Mouse (Mus musculus) heart, embryonic 13.5 days (tissue): ENCODE results near the gene Pgm1. TPM values are rescaled to one million over a fixed set of nuclear protein-coding genes. Genes with fewer than 3 reads are reported as not detected.

Experiments used
- ATAC-seq: fragments of 200-750 bp; cut with Nextera tagmentation; 2 replicates; pipeline ENCODE4 v1.8.0; 2017; ENCODE audit warnings: moderate TSS enrichment; ENCODE audit not compliant: insufficient number of reproducible peaks, low FRiP score, low TSS enrichment; ENCODE audit errors: extremely low read depth
- H3K27ac ChIP-seq: fragments of 300-500 bp; sonication (generic); replicated peaks from 2 replicates; pipeline ENCODE4 v1.5.1; 2015; ENCODE audit warnings: moderate library complexity, mild to moderate bottlenecking, inconsistent platforms
- H3K27me3 ChIP-seq: fragments of 300-500 bp; sonication (generic); replicated peaks from 2 replicates; pipeline ENCODE4 v1.6.1; 2015; ENCODE audit warnings: mild to moderate bottlenecking, inconsistent platforms
- H3K36me3 ChIP-seq: fragments of 300-500 bp; sonication (generic); 2 replicates; pipeline ENCODE4 v1.6.1; 2015; ENCODE audit warnings: mild to moderate bottlenecking, inconsistent platforms
- H3K4me1 ChIP-seq: fragments of 300-500 bp; sonication (generic); 2 replicates; pipeline ENCODE4 v1.6.1; 2015; ENCODE audit warnings: inconsistent platforms
- H3K4me2 ChIP-seq: fragments of 300-500 bp; sonication (generic); 2 replicates; pipeline ENCODE4 v1.6.1; 2015; ENCODE audit warnings: inconsistent platforms, mild to moderate bottlenecking, moderate library complexity
- H3K4me3 ChIP-seq: fragments of 300-500 bp; sonication (generic); 2 replicates; pipeline ENCODE4 v1.5.1; 2015; ENCODE audit warnings: moderate library complexity, mild to moderate bottlenecking, inconsistent platforms
- H3K9ac ChIP-seq: fragments of 300-500 bp; sonication (generic); 2 replicates; pipeline ENCODE4 v1.6.1; 2015; ENCODE audit warnings: inconsistent platforms, mild to moderate bottlenecking, moderate library complexity
- H3K9me3 ChIP-seq: fragments of 300-500 bp; sonication (generic); 2 replicates; pipeline ENCODE4 v1.6.1; 2016; ENCODE audit warnings: inconsistent platforms
- WGBS: fragments of 180-500 bp; shearing (Covaris S2); methylation state at CpG from one replicate; pipeline ENCODE4 v1.1.7; 2015; ENCODE audit warnings: mixed read lengths; 5-methylcytosine and 5-hydroxymethylcytosine counted together
- polyA plus RNA-seq: library from polyadenylated mRNA; unstranded; fragments of >200 nt; fragmentation: Nextera tagmentation; extraction: Ambion mirVana; gene quantifications from 2 replicates; pipeline ENCODE4 v1.2.1, GENCODE M21; 2015

Gene Pgm1
- polyA plus RNA-seq, 1 experiment from 2014 or later: 230 TPM

DNA sequence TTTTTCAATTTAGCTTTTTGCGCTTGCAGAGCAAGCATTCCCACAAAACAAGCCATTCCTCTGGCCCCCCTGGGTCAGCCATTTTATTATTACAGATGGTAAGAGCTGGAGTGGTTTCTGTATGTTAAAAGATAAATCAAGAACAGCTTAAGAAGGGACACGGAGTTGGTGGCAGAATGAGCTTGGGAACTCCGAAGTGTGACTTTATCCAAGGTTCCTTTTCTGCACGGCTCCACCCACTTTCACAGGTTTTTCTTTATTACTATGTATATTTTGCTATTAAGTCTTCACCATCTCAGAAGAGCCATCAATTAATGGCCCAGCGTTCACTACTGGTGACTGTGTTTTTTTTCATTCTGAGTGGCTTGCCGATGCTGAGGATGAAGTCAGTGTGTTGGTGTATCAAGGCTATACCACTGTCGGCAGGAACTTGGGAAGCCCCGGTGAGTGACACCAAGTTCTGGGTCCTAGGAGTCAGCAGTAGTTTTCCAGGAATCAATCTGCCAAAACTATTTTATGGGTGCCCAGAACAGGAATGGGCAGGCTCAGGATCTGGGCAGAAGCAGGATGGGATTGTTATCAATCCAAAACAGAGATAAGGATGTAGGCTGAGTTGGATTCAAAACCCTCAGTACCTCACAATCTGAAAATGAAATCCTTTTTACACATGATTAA, 83.3 kb downstream of the Pgm1 start:
- no peak for ATAC-seq
- Histone ChIP-seq H3K9me3 (no peaks in the 10 kb centered on the region), H3K9ac (no peak overlapping the region), H3K27me3 (no peaks in the 10 kb centered on the region), H3K36me3 (no peaks in the 10 kb centered on the region), H3K4me1 (0 out of 2 replicates have a peak, but pooled peaks cover 8% of the 10 kb centered on the region), H3K4me3 (no peak overlapping the region), H3K4me2 (no peak overlapping the region), H3K27ac (no peak overlapping the region)
- WGBS: 81% methylated on average over 8 of the region's 8 CpGs

DNA sequence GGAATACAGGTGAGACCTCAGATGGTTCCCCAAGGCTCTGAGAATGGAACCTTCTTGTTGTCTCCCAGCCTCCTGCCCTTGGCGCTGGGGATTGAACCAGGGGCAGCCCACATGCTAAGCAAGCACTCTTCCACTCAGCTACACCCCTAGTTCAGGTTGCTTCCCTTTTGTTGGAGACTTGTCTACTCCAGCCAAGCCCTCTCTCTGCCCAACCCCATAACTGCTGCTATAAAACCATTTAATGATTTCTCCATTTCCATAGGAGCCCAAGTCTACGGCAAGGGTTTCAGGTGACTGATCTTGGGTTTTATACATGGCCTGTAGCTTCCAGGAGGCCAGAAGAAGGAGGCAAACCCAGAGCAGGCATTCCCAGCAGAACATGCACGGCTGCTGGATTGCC, 98.6 kb downstream of the Pgm1 start:
- Histone ChIP-seq H3K4me1 (peaks cover 22% of the 10 kb centered on the region), H3K27ac (no peak overlapping the region), H3K4me3 (no peak overlapping the region), H3K36me3 (no peaks in the 10 kb centered on the region), H3K4me2 (no peak overlapping the region), H3K27me3 (peaks cover 8% of the 10 kb centered on the region; the same call in 1 of the 2 replicates), H3K9me3 (no peaks in the 10 kb centered on the region), H3K9ac (no peak overlapping the region)
- WGBS: 60% methylated on average over 3 of the region's 3 CpGs
- ATAC-seq: no peak

DNA sequence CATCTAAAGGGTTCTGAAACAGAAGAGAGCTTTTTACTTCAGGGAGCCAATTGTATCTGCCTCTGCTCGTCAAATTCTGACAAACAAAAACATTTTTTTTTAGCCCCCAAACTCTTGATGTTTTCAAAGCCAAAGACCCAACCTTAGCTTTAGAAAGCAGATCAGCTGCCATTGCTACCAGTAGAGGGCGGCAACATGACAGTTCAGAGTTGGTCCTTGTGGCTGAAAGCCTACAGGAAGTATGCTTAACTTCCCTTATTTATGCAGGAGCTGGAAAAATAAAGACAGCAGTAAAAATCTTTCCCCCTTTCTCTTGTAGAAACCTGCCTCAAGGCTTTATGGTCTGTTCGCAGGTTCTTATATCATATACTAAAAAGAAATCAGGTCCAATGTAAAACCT, 99.4 kb downstream of the Pgm1 start:
- Histone ChIP-seq H3K27me3 (peaks cover 8% of the 10 kb centered on the region; the same call in 1 of the 2 replicates), H3K9ac (no peak overlapping the region), H3K36me3 (no peaks in the 10 kb centered on the region), H3K9me3 (no peaks in the 10 kb centered on the region), H3K4me1 (peaks cover 22% of the 10 kb centered on the region), H3K4me2 (no peak overlapping the region), H3K4me3 (no peak overlapping the region), H3K27ac (no peak overlapping the region)
- no peak for ATAC-seq
- 10% methylated on average over 3 of the region's 3 CpGs for WGBS

DNA sequence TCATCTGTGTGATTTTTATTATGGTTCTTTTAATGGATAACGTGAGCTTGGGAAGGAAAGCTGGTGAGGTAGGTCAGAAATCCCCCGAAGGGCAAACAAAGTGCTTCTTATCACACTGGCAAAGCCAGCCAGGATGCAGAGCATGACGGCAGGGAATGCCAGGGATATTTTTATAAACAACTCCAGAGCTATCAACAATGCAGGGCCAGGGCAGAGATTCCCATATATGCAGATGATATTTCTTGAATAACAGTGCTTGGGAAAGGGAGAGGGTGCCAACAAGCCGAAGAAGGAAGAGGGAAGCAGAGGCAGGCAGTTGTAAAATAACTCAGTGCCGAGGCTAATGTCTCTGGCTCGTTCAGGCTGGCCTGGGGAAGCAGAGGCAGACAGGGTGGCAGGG, 102.1 kb downstream of the Pgm1 start:
- no peak for ATAC-seq

DNA sequence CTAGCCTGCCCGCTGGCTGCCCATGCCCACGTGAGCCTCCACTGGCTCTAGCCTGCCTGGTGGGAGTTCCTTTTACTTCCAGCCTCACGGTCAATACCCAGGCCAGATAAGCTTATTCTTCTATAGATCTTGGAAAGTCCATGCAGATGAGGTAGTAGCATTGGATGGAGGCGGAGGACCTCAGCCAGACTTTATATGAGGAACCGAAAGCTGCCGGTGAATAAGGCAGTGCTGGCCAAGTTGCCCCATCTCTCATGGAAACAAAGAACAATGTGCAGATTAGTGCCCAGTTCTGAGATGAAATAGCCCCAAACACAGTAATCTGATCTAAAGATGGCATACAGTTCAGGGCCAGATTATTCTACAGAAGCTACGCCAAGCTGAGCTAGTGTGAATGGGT, 103.4 kb downstream of the Pgm1 start:
- H3K4me3 ChIP-seq: no peak overlapping the region
- H3K4me1 ChIP-seq: peaks cover 22% of the 10 kb centered on the region
- H3K36me3 ChIP-seq: no peaks in the 10 kb centered on the region
- 86% methylated on average over 7 of the region's 7 CpGs for WGBS
- no peak overlapping the region; the same call in 1 of the 2 replicates for H3K27ac ChIP-seq
- H3K9me3 ChIP-seq: no peaks in the 10 kb centered on the region
- no peak overlapping the region for H3K9ac ChIP-seq
- H3K27me3 ChIP-seq: no peaks in the 10 kb centered on the region
- no peak for ATAC-seq
- no peak overlapping the region for H3K4me2 ChIP-seq

More for the DNA sequence above, 102.1 kb downstream of the Pgm1 start:
- H3K4me2 ChIP-seq: no peak overlapping the region
- H3K27ac ChIP-seq: peak overlapping the region; percentile 83
- peaks cover 7% of the 10 kb centered on the region; the same call in 1 of the 2 replicates for H3K27me3 ChIP-seq
- no peaks in the 10 kb centered on the region for H3K36me3 ChIP-seq
- no peak overlapping the region for H3K4me3 ChIP-seq
- no peaks in the 10 kb centered on the region for H3K9me3 ChIP-seq
- peaks cover 22% of the 10 kb centered on the region for H3K4me1 ChIP-seq
- H3K9ac ChIP-seq: peak overlapping the region; percentile 15; the same call in 1 of the 2 replicates
- WGBS: 28% methylated on average over 6 of the region's 6 CpGs

DNA sequence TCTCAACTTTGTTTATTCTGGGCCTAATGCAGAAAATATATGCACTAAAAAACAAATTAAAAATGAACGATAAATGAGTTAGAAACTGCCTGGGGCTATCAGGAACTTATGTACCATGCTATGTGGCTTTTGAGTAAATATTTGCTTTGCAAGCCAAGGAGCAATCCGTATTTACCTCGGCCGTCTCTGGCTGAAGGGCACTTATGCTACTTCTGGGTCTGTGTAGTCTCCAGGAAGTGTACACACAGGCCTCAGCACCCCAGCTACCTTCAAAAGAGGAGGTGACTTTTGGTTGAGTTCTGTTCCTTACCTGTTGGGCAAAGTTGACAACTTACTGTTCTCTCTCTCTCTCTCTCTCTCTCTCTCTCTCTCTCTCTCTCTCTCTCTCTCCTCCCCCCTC, 104.7 kb downstream of the Pgm1 start:
- no peak for ATAC-seq
- Histone ChIP-seq H3K36me3 (no peaks in the 10 kb centered on the region), H3K4me2 (no peak overlapping the region), H3K9ac (no peak overlapping the region), H3K27ac (no peak overlapping the region), H3K27me3 (no peaks in the 10 kb centered on the region), H3K9me3 (no peaks in the 10 kb centered on the region), H3K4me1 (peaks cover 27% of the 10 kb centered on the region), H3K4me3 (no peak overlapping the region)
- WGBS: 80% methylated on average over 4 of the region's 4 CpGs

DNA sequence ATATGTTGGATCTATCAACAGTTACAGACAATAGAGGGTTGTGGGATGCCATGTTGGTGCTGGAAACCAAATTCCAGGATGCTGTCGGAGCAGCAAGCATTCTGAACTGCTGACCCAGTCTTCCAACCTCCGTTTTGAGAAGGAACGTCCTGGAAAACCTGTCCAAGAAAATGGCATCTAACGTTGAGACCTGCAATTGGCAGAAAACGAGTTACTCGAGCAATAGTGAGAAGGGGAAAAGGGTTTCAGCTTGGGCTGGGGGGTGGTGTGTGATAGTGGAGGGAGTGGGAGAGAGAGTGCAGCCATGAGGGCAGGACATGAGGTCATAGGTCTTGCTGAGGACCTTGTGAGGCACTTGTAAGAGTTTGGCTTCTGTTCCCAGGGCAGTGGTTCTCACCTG, 105.8 kb downstream of the Pgm1 start:
- no peak overlapping the region for H3K27ac ChIP-seq
- H3K4me3 ChIP-seq: no peak overlapping the region
- no peaks in the 10 kb centered on the region for H3K9me3 ChIP-seq
- 67% methylated on average over 6 of the region's 6 CpGs for WGBS
- ATAC-seq: no peak
- no peaks in the 10 kb centered on the region for H3K36me3 ChIP-seq
- no peak overlapping the region for H3K9ac ChIP-seq
- H3K27me3 ChIP-seq: no peaks in the 10 kb centered on the region
- peaks cover 27% of the 10 kb centered on the region for H3K4me1 ChIP-seq
- no peak overlapping the region for H3K4me2 ChIP-seq

DNA sequence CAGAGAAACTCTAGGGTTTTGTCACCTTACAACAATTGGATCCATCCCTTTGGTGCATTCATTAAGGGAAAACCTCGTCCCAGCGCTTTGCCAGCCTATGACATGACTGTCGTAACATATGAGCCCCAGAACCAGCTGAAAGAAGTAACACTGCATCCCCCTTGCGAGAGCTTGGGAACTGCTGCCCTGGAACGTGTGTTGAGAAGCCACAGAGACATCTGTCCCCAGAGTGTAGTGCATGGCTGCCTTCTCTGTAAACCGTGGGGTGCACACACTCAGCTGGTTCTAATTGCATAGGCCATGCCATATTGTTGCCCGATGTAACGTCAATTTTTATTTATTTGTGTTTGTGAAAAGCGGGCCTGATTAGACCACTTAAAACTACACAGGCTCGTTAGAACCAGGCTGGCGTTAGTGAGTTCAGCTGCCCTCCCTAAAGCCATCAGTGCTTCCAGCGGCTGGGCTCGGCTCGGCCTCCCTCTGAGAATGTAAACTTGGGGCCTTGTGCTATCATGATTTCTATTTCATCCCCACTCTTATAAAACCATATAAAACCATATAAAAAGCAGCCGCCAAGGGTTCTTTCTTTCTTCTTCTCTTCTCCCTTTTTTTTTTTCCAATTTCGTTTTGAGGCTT, 106.8 kb downstream of the Pgm1 start:
- H3K4me1 ChIP-seq: peaks cover 22% of the 10 kb centered on the region
- H3K27ac ChIP-seq: no peak overlapping the region
- no peaks in the 10 kb centered on the region for H3K36me3 ChIP-seq
- WGBS: 52% methylated on average over 16 of the region's 16 CpGs
- no peak overlapping the region for H3K9ac ChIP-seq
- H3K27me3 ChIP-seq: no peaks in the 10 kb centered on the region
- ATAC-seq: no peak
- H3K4me2 ChIP-seq: no peak overlapping the region
- no peak overlapping the region for H3K4me3 ChIP-seq
- no peaks in the 10 kb centered on the region for H3K9me3 ChIP-seq

Other genes with a start within 250 kb of the Pgm1 start
- gene Alg6, start 213.8 kb upstream of the Pgm1 start, polyA plus RNA-seq: 8.7 and 9.3 TPM in 2 replicates
- 6.8 and 9.4 TPM in 2 replicates for gene Efcab7, start 100.2 kb upstream of the Pgm1 start, polyA plus RNA-seq
- gene Itgb3bp, start 399 bp downstream of the Pgm1 start, polyA plus RNA-seq: 33.2 and 35.9 TPM in 2 replicates
- 10.5 and 10.7 TPM in 2 replicates for gene Ror1, start 166.4 kb downstream of the Pgm1 start, polyA plus RNA-seq